Mouse (Mus musculus): Measurements from ENCODE around the gene 4930447F04Rik. TPM values are rescaled to one million over a fixed set of nuclear protein-coding genes. Genes with fewer than 3 reads are reported as not detected.

Gene 4930447F04Rik
- not detected in 2 replicates for polyA plus RNA-seq (2015; fragmentation: Nextera tagmentation; extraction: Ambion mirVana)

- Histone ChIP-seq H3K4me2 (ENCODE audit: low read length) (no peak within 1 kb of the TSS), H3K4me3 (ENCODE audit: low read depth, low read length) (no peak within 1 kb of the TSS)
- WGBS, result 70% methylated on average over 1 of the region's 1 CpGs
These were observed at the start of gene 4930447F04Rik for GRCm38 (mm10) chrX:66304124-66304523. Gene 4930447F04Rik (minus strand): TSS chrX:66304224.

More at GRCm38 (mm10) chrX:66304124-66304523, at the start of gene 4930447F04Rik:
- Histone ChIP-seq H3K27me3 (ENCODE audit: control insufficient read depth, insufficient read depth, low read depth, low read length) (no peaks in the 10 kb centered on the region), H3K9me3 (replicated peaks; ENCODE audit: control insufficient read depth, low read length, poor library complexity, severe bottlenecking) (no peaks in the 10 kb centered on the region), H3K27ac (ENCODE audit: low read length) (no peak within 1 kb of the TSS), H3K36me3 (ENCODE audit: control insufficient read depth, insufficient read depth, low read length) (no peaks in the 10 kb centered on the region), H3K9ac (ENCODE audit: low read depth, low read length) (no peak within 1 kb of the TSS), H3K4me1 (ENCODE audit: control insufficient read depth, insufficient read depth, low read length) (no peaks in the 10 kb centered on the region)
- no peak for ATAC-seq
